Mouse (Mus musculus) ovary, postnatal 14 days (tissue): ENCODE measurements around the gene Ttc30a1.

Experiments used
- DNase-seq: peaks from one replicate; pipeline ENCODE4 v3.0.0; 2022; ENCODE audit warnings: low spot score

Gene Ttc30a1

DNA sequence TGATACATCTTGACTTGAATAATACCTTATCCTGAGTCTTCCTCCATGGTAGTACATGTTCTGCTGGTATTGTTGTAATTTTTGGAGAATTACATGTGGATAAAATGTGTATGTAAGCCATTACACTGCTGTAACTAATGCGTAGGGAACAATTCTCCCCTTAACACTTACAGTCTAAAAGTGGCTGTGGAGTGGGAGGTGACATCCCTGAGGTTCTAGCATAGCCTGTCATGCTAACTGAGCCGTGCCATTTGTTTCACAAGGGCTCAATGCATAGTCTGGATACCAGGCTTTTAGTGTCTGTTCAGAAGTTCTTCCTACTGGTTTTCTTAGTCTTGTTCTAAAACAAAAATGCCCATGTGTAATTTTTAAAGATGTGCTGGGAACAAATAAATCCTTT is 50.8 kb downstream of the Ttc30a1 start:
- DNase-seq, result no peak

DNA sequence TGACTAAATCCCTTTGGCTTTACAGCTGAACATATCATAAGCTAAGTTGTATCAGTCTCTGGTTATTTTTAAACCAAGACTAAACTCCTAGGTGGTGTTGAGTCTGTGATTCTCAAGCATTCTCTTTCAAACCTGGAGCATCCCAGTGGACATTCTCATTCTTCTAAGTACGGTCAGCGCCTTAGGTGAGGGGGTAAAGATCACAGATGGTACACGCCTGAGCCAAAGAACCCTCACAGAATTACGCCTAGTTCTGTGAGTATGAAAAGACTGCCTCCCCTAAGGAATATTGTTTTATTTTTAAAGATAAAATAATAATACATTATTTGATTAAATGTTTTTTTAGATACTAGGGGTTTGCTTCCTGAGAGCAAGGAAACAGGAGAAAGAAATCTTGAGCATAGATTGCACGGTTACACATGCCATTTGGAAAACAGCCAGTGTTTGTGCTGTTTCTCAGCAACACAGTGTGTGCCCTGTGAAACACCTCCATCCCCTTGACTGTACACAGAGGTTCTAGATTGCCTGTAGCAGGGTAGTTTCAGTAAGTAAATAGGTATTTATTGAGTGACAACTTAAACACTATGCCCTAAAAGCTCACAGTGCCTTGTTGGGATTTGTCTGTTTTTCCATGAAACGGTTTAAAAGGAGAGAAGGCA is 51.9 kb downstream of the Ttc30a1 start:
- no peak for DNase-seq

DNA sequence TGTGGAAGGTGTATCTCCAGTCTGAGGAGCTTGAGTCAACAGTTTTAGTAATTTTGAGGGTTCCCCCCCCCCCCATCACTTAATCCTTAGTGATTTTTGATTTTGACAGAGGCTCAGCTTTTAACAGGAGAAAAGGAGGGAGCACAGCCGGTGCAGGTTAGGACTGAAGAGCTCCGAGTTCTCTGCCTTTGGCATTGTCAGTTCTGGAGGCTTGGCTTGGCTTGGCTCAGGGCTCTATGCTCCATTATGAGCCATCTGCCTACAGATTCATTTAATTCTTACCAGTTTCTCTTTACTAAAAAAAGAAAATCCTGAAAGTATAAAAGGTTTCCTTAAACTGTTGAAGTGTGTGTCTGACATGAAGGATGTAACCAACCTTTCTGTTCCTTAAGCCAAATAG is 52.6 kb downstream of the Ttc30a1 start:
- no peak for DNase-seq
